9 mouse cellular contexts compared by ENCODE assay signal in the genomic region with DNA sequence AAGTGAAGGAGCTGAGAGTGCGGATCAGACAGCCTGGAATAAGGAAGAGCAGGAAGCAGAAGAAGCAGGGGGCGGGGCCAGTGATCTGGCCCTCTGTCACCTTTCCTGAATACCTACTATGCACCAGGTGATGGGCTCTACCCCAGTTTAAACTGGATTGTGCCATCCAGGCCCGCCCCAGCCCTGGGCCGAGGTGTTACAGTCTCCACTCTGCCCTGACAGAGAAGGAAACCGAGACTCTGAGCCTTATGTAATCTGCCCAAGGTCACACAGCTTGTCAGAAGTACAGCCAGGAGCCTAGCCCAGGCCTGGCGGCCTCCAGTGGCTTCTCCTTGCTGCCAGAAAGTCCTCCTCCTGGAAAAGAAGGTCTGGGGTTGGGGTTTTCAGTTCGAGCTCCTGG. TPM values are rescaled to one million over a fixed set of nuclear protein-coding genes. Genes with fewer than 3 reads are reported as not detected.
A peak's percentile ranks its signal among the peaks of the same experiment; 100 is the strongest.
DNase-seq lines count a peak whose midpoint lies in the region; ATAC-seq lines count a peak whose summit lies in the region.
"Had no signal": no experiment of that assay in that cellular context is flagged by ENCODE, and none has a peak within 500 bp of the region (broad histone marks: within the 10 kb centered on the region; RNA-seq: fewer than 3 reads in every experiment).

No protein-coding gene starts in this region.

- 24% methylated on average over 7 of the region's 7 CpGs for WGBS in heart, embryonic 10.5 days
- WGBS in neural tube, embryonic 12.5 days: 18% methylated on average over 7 of the region's 7 CpGs
- 28% methylated on average over 7 of the region's 7 CpGs for WGBS in neural tube, embryonic 15.5 days
- WGBS in heart, embryonic 14.5 days: 31% methylated on average over 7 of the region's 7 CpGs
- WGBS in midbrain, embryonic 16.5 days: 22% methylated on average over 7 of the region's 7 CpGs

- H3K4me1 ChIP-seq in heart, embryonic 10.5 days: peaks cover 40% of the 10 kb centered on the region
- peaks cover 39% of the 10 kb centered on the region for H3K4me1 ChIP-seq in neural tube, embryonic 12.5 days
- peaks cover 54% of the 10 kb centered on the region for H3K4me1 ChIP-seq in neural tube, embryonic 15.5 days
- H3K4me1 ChIP-seq in heart, embryonic 14.5 days (ENCODE audit: control insufficient read depth in 2 of 2, insufficient read depth in 2 of 2, low read length in 2 of 2): peaks cover 17 to 20% of the 10 kb centered on the region in 2 experiments
- H3K4me1 ChIP-seq in midbrain, embryonic 16.5 days (ENCODE audit: control insufficient read depth, insufficient read depth, low read length): peaks cover 32% of the 10 kb centered on the region

- no peaks in the 10 kb centered on the region for H3K9me3 ChIP-seq in heart, embryonic 10.5 days
- H3K9me3 ChIP-seq in neural tube, embryonic 12.5 days: no peaks in the 10 kb centered on the region
- no peaks in the 10 kb centered on the region for H3K9me3 ChIP-seq in neural tube, embryonic 15.5 days (replicated peaks)
- H3K9me3 ChIP-seq in heart, embryonic 14.5 days (ENCODE audit: control insufficient read depth, low read length): no peaks in the 10 kb centered on the region
- no peaks in the 10 kb centered on the region for H3K9me3 ChIP-seq in midbrain, embryonic 16.5 days (replicated peaks; ENCODE audit: control insufficient read depth, low read length, poor library complexity, severe bottlenecking)

- no peaks in the 10 kb centered on the region for H3K36me3 ChIP-seq in heart, embryonic 10.5 days
- H3K36me3 ChIP-seq in neural tube, embryonic 12.5 days: no peaks in the 10 kb centered on the region
- H3K36me3 ChIP-seq in neural tube, embryonic 15.5 days: no peaks in the 10 kb centered on the region
- H3K36me3 ChIP-seq in heart, embryonic 14.5 days (ENCODE audit: control insufficient read depth, insufficient read depth, low read length): no peaks in the 10 kb centered on the region
- H3K36me3 ChIP-seq in midbrain, embryonic 16.5 days (ENCODE audit: control insufficient read depth, insufficient read depth, low read length): no peaks in the 10 kb centered on the region

- no peak for DNase-seq in heart, embryonic 10.5 days (ENCODE audit: low spot score)
- DNase-seq in heart, adult 8-10 months (ENCODE audit: low spot score): no peak
- no peak for DNase-seq in left cerebral cortex, adult 18-20 months (ENCODE audit: low spot score in 2 of 2)
- no peak for DNase-seq in left cerebral cortex, postnatal 10 days (ENCODE audit: extremely low spot score in 1 of 2, low spot score in 2 of 2)

- no peak overlapping the region for H3K4me3 ChIP-seq in heart, embryonic 10.5 days
- H3K4me3 ChIP-seq in neural tube, embryonic 12.5 days: no peak overlapping the region
- H3K4me3 ChIP-seq in neural tube, embryonic 15.5 days (replicated peaks): no peak overlapping the region
- no peak overlapping the region for H3K4me3 ChIP-seq in heart, embryonic 14.5 days (ENCODE audit: control insufficient read depth in 1 of 2, insufficient read depth in 1 of 2, low read depth in 1 of 2, low read length in 2 of 2)
- no peak overlapping the region for H3K4me3 ChIP-seq in midbrain, embryonic 16.5 days (ENCODE audit: low read depth, low read length)

- ATAC-seq in neural tube, embryonic 12.5 days (ENCODE audit: low FRiP score, low read depth): no peak
- no peak for ATAC-seq in neural tube, embryonic 15.5 days (ENCODE audit: low FRiP score)
- ATAC-seq in heart, embryonic 14.5 days (ENCODE audit: insufficient number of reproducible peaks, insufficient read depth, low FRiP score, low read depth): no peak
- ATAC-seq in midbrain, embryonic 16.5 days: no peak
- ATAC-seq: lung, postnatal 0 days had no signal

- H3K4me2 ChIP-seq in neural tube, embryonic 12.5 days (replicated peaks): peak overlapping the region; percentile 7; the same call in 1 of the 2 replicates
- no peak overlapping the region for H3K4me2 ChIP-seq in neural tube, embryonic 15.5 days
- H3K4me2 ChIP-seq in heart, embryonic 14.5 days (ENCODE audit: low read length): no peak overlapping the region
- H3K4me2 ChIP-seq in midbrain, embryonic 16.5 days (ENCODE audit: low read length): no peak overlapping the region

- H3K27me3 ChIP-seq in heart, embryonic 10.5 days (ENCODE audit: insufficient read depth, poor library complexity, severe bottlenecking): peaks cover 90% of the 10 kb centered on the region
- peaks cover 32% of the 10 kb centered on the region for H3K27me3 ChIP-seq in neural tube, embryonic 12.5 days (replicated peaks)
- H3K27me3 ChIP-seq in neural tube, embryonic 15.5 days (replicated peaks): peaks cover 6% of the 10 kb centered on the region; the same call in 1 of the 2 replicates
- H3K27me3 ChIP-seq in heart, embryonic 14.5 days (ENCODE audit: control insufficient read depth, insufficient read depth, low read length): no peaks in the 10 kb centered on the region; the same call in 1 of the 2 replicates
- peaks cover 8% of the 10 kb centered on the region for H3K27me3 ChIP-seq in midbrain, embryonic 16.5 days (ENCODE audit: control insufficient read depth, insufficient read depth, low read depth, low read length)

- peak overlapping the region; percentile 67 for H3K27ac ChIP-seq in heart, embryonic 10.5 days
- no peak overlapping the region for H3K27ac ChIP-seq in neural tube, embryonic 12.5 days
- H3K27ac ChIP-seq in neural tube, embryonic 15.5 days (replicated peaks): no peak overlapping the region
- H3K27ac ChIP-seq in heart, embryonic 14.5 days (replicated peaks in 1 of 2; ENCODE audit: control insufficient read depth in 1 of 2, insufficient read depth in 1 of 2, low read depth in 2 of 2, low read length in 2 of 2): no peak overlapping the region
- H3K27ac ChIP-seq in midbrain, embryonic 16.5 days (ENCODE audit: low read length): no peak overlapping the region

- intact Hi-C loops in left cerebral cortex, postnatal 10 days (cut with DNase I): no loop called here

- no peak overlapping the region for H3K9ac ChIP-seq in neural tube, embryonic 12.5 days
- no peak overlapping the region for H3K9ac ChIP-seq in neural tube, embryonic 15.5 days (replicated peaks)
- peak overlapping the region; percentile 25; the same call in 1 of the 2 replicates for H3K9ac ChIP-seq in heart, embryonic 14.5 days (ENCODE audit: low read length)
- H3K9ac ChIP-seq in midbrain, embryonic 16.5 days (ENCODE audit: low read depth, low read length): 0 out of 2 replicates have a peak overlapping the region, but pooled peaks have one; percentile 7

RNA-seq across cellular contexts. Expression of a gene that starts 31.7 kb away (rescaled TPM):
- polyA plus RNA-seq in heart, embryonic 10.5 days (2016; fragmentation: Nextera tagmentation; extraction: Ambion mirVana): not detected in 2 replicates
- not detected for total RNA-seq in heart, adult 8-10 months (2022)
- 10.0 and 11.2 TPM in 2 replicates for polyA plus RNA-seq in neural tube, embryonic 12.5 days (2016; fragmentation: Nextera tagmentation; extraction: Ambion mirVana)
- 13.7 and 16.3 TPM in 2 replicates for polyA plus RNA-seq in neural tube, embryonic 15.5 days (2015; fragmentation: Nextera tagmentation; extraction: Ambion mirVana)
- polyA plus RNA-seq in heart, embryonic 14.5 days (2014; fragmentation: Nextera tagmentation; extraction: Ambion mirVana): not detected in 2 replicates
- polyA plus RNA-seq in midbrain, embryonic 16.5 days (2015; fragmentation: Nextera tagmentation; extraction: Ambion mirVana): 4.5 and 5.6 TPM in 2 replicates
- 10 to 100 TPM; 70.9 to 73.2 TPM for total RNA-seq in left cerebral cortex, adult 18-20 months (2021)
- total RNA-seq in left cerebral cortex, postnatal 10 days (2021): 10 to 100 TPM; 63.4 to 67.0 TPM
- polyA plus RNA-seq: lung, postnatal 0 days had no signal

RNA-seq across cellular contexts. Expression of a gene that starts 50.4 kb away (rescaled TPM):
- 8.1 and 20.1 TPM in 2 replicates for polyA plus RNA-seq in heart, embryonic 10.5 days (2016; fragmentation: Nextera tagmentation; extraction: Ambion mirVana)
- 10 to 100 TPM in 2 of 4 experiments, 1 to 10 TPM in 2; 4.0 to 11.3 (median 7.1) TPM for total RNA-seq in heart, adult 8-10 months (2022)
- polyA plus RNA-seq in neural tube, embryonic 12.5 days (2016; fragmentation: Nextera tagmentation; extraction: Ambion mirVana): 0.13 and 0.40 TPM in 2 replicates
- polyA plus RNA-seq in neural tube, embryonic 15.5 days (2015; fragmentation: Nextera tagmentation; extraction: Ambion mirVana): 2.5 and 3.7 TPM in 2 replicates
- polyA plus RNA-seq in heart, embryonic 14.5 days (2014; fragmentation: Nextera tagmentation; extraction: Ambion mirVana): 42.2 and 48.3 TPM in 2 replicates
- polyA plus RNA-seq in midbrain, embryonic 16.5 days (2015; fragmentation: Nextera tagmentation; extraction: Ambion mirVana): 2.4 and 2.9 TPM in 2 replicates
- total RNA-seq in left cerebral cortex, adult 18-20 months (2021): 100 to 1,000 TPM; 225 to 310 TPM
- 100 to 1,000 TPM in 1 of 2 experiments, 10 to 100 TPM in 1; 59.5 to 126 TPM for total RNA-seq in left cerebral cortex, postnatal 10 days (2021)

Comparison
In these comparisons a context has a peak if more than half of its experiments do, and no peak if none do; other contexts are left out.
1. H3K9ac ChIP-seq: peak in heart, embryonic 14.5 days (single experiment) and midbrain, embryonic 16.5 days (single experiment); none in neural tube, embryonic 12.5 days (single experiment) and neural tube, embryonic 15.5 days (single experiment).